Mouse (Mus musculus) layer of hippocampus, adult 9-10 months (tissue): ENCODE measurements around the gene Lars2.
"Not testable (repeated sequence)": the region's sequence is repeated elsewhere in the genome, so short reads cannot be mapped to it uniquely, and the experiment has no call there.

ENCODE experiments used
- DNase-seq: peaks from one replicate; pipeline ENCODE4 v3.0.0; 2022; ENCODE audit warnings: low spot score

Lars2 gene

GRCm38 (mm10) chr9:123366708-123367385 is at the start of gene Lars2:
Lars2 (plus strand) TSS chr9:123366927.
- peak; percentile 70 for DNase-seq

GRCm38 (mm10) chr9:123326106-123326505 is 40.6 kb upstream of the Lars2 start:
- DNase-seq, result no peak

- no peak for DNase-seq
These were observed 38.4 kb upstream of the Lars2 start for GRCm38 (mm10) chr9:123328336-123328735.

GRCm38 (mm10) chr9:123329831-123330230 is 36.9 kb upstream of the Lars2 start:
- no peak for DNase-seq

GRCm38 (mm10) chr9:123330271-123330670 is 36.5 kb upstream of the Lars2 start:
- not testable (repeated sequence) for DNase-seq

GRCm38 (mm10) chr9:123333479-123333878 is 33.2 kb upstream of the Lars2 start:
- no peak for DNase-seq

GRCm38 (mm10) chr9:123335044-123335670 is 31.6 kb upstream of the Lars2 start:
- DNase-seq, result no peak

- no peak for DNase-seq
These were observed 27.0 kb upstream of the Lars2 start for GRCm38 (mm10) chr9:123339651-123340144.

- no peak for DNase-seq
These were observed 25.5 kb upstream of the Lars2 start for GRCm38 (mm10) chr9:123341256-123341655.

GRCm38 (mm10) chr9:123343069-123343468 is 23.7 kb upstream of the Lars2 start:
- no peak for DNase-seq

GRCm38 (mm10) chr9:123349286-123349685 is 17.4 kb upstream of the Lars2 start:
- not testable (repeated sequence) for DNase-seq

GRCm38 (mm10) chr9:123359981-123360380 is 6.7 kb upstream of the Lars2 start:
- DNase-seq, result no peak

- no peak for DNase-seq
These were observed 1.4 kb upstream of the Lars2 start for GRCm38 (mm10) chr9:123365353-123365752.

GRCm38 (mm10) chr9:123365942-123366707 is 602 bp upstream of the Lars2 start:
- no peak for DNase-seq

GRCm38 (mm10) chr9:123367636-123368035 is 909 bp downstream of the Lars2 start:
- DNase-seq, result no peak

- no peak for DNase-seq
These were observed 15.7 kb downstream of the Lars2 start for GRCm38 (mm10) chr9:123382399-123382798.

- DNase-seq, result peak; percentile 59
These were observed 18.0 kb downstream of the Lars2 start for GRCm38 (mm10) chr9:123384696-123385095.

- no peak for DNase-seq
These were observed 18.8 kb downstream of the Lars2 start for GRCm38 (mm10) chr9:123385352-123386198.

GRCm38 (mm10) chr9:123386347-123386746 is 19.6 kb downstream of the Lars2 start:
- DNase-seq, result no peak

- not testable (repeated sequence) for DNase-seq
These were observed 21.6 kb downstream of the Lars2 start for GRCm38 (mm10) chr9:123388087-123389007.
